Mouse (Mus musculus) limb, embryonic 11.5 days (tissue): ENCODE results near the gene Pop5. TPM values are rescaled to one million over a fixed set of nuclear protein-coding genes. Genes with fewer than 3 reads are reported as not detected.

Source experiments
- ATAC-seq: fragments of 200-750 bp; cut with Nextera tagmentation; 2 replicates; pipeline ENCODE4 v1.8.0; 2017; ENCODE audit warnings: low read depth; ENCODE audit not compliant: insufficient number of reproducible peaks, low FRiP score, low TSS enrichment
- DNase-seq: peaks from one replicate; pipeline ENCODE4 v3.0.0-alpha.2; 2015; ENCODE audit warnings: low spot score
- H3K27ac ChIP-seq: fragments of 300-500 bp; sonication (generic); replicated peaks from 2 replicates; pipeline ENCODE4 v1.5.1; 2014; ENCODE audit warnings: low read depth, mild to moderate bottlenecking, low read length
- H3K27me3 ChIP-seq: fragments of 300-500 bp; sonication (generic); 2 replicates; pipeline ENCODE4 v1.6.1; 2014; ENCODE audit warnings: mild to moderate bottlenecking, low read length, mixed read lengths; ENCODE audit not compliant: control insufficient read depth, insufficient read depth
- H3K36me3 ChIP-seq: fragments of 300-500 bp; sonication (generic); 2 replicates; pipeline ENCODE4 v1.6.1; 2014; ENCODE audit warnings: mild to moderate bottlenecking, low read length, moderate library complexity, mixed read lengths; ENCODE audit not compliant: control insufficient read depth, insufficient read depth
- H3K4me1 ChIP-seq: fragments of 300-500 bp; sonication (generic); 2 replicates; pipeline ENCODE4 v1.6.1; 2014; ENCODE audit warnings: low read length, mixed read lengths; ENCODE audit not compliant: control insufficient read depth, insufficient read depth
- H3K4me2 ChIP-seq: fragments of 300-500 bp; sonication (generic); 2 replicates; pipeline ENCODE4 v1.6.1; 2014; ENCODE audit warnings: low read depth, mild to moderate bottlenecking, moderate library complexity; ENCODE audit not compliant: severe bottlenecking
- H3K4me3 ChIP-seq: fragments of 300-500 bp; sonication (generic); 2 replicates; pipeline ENCODE4 v1.5.1; 2014; ENCODE audit warnings: low read depth, low read length
- H3K9ac ChIP-seq: fragments of 300-500 bp; sonication (generic); 2 replicates; pipeline ENCODE4 v1.6.1; 2014; ENCODE audit warnings: mild to moderate bottlenecking, low read length
- H3K9me3 ChIP-seq: fragments of 300-500 bp; sonication (generic); 2 replicates; pipeline ENCODE4 v1.6.1; 2016; ENCODE audit warnings: low read length; ENCODE audit not compliant: control insufficient read depth
- WGBS: fragments of 180-500 bp; shearing (Covaris S2); extraction: QIAGEN DNeasy Blood & Tissue Kit; methylation state at CpG from one replicate; pipeline ENCODE4 v1.1.7; 2014; 5-methylcytosine and 5-hydroxymethylcytosine counted together
- polyA plus RNA-seq: library from polyadenylated mRNA; unstranded; fragments of >200 nt; fragmentation: Nextera tagmentation; extraction: Ambion mirVana; gene quantifications from 2 replicates; pipeline ENCODE4 v1.2.1, GENCODE M21; 2014

Pop5 gene
- polyA plus RNA-seq, 1 experiment from 2014 or later, result 123 TPM

DNA sequence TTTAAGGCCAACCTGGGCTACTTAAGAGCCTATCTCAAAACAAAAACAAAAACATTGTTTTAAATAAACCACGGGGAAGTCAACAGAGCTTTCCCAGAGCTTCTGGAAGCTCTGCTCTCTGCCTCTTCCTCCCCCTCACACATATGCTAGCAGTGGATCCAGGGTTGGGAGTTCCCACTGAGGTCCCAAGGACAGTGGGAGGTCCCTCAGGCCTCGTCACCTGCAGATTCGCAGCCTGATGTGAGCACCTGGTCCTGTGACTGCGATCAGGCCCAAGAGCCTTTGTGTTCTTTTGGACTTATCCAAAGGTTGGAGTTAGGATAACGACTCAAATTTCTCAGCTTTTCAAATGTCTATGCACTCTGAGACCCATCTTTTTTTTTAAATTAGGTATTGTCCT lies 27.0 kb upstream of the Pop5 start:
- Histone ChIP-seq H3K27me3 (no peaks in the 10 kb centered on the region), H3K9me3 (no peaks in the 10 kb centered on the region), H3K4me3 (no peak overlapping the region), H3K4me2 (no peak overlapping the region), H3K36me3 (no peaks in the 10 kb centered on the region), H3K27ac (no peak overlapping the region), H3K4me1 (peaks cover 5% of the 10 kb centered on the region; the same call in 1 of the 2 replicates), H3K9ac (no peak overlapping the region)
- ATAC-seq, result no peak
- WGBS, result 57% methylated on average over 5 of the region's 5 CpGs
- DNase-seq, result no peak

DNA sequence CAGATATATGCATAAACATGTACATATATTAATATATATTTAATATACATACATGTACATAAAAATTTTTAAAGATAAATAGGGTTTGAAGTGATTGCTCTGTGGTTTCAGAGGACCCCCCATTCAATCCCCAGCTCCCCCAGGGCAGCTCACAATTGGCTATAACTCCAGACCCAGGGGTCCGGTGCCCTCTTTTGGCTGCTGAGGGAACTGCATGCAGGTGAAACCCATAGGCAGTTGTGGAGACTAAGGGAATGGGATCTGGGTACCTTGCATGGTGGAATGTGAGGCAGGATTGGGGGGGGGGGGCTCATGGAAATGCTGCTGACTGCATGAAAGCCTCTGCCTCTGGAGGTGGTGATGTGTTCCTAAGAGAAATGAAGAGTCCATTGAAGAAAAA lies 25.3 kb upstream of the Pop5 start:
- Histone ChIP-seq H3K36me3 (no peaks in the 10 kb centered on the region), H3K9me3 (no peaks in the 10 kb centered on the region), H3K27me3 (no peaks in the 10 kb centered on the region), H3K4me2 (no peak overlapping the region), H3K4me3 (no peak overlapping the region), H3K27ac (no peak overlapping the region), H3K9ac (no peak overlapping the region), H3K4me1 (peaks cover 2% of the 10 kb centered on the region; the same call in 1 of the 2 replicates)
- ATAC-seq, result no peak
- DNase-seq, result peak; percentile 70
- WGBS, result 4% methylated on average over 1 of the region's 1 CpGs

DNA sequence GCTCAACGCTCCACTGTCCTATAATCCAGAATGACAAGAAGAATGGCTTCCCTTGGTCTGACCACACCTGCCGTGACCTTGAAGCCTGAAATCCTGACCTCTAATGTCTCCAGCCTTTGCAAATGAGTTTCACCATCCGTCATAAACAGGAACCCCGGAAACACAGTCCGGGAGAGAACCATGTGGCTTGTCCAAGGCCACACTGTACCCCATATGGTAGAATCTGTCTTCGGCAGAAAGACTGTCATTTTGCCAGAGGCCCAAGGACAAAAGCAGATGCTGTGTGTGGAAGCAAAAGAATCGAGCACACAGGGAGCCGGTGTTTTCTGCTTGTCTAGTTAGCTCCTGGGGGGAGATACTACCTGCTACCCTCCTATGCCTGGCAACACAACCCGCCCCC lies 23.2 kb upstream of the Pop5 start:
- no peaks in the 10 kb centered on the region for H3K36me3 ChIP-seq
- H3K27me3 ChIP-seq, result no peaks in the 10 kb centered on the region
- no peak overlapping the region for H3K4me3 ChIP-seq
- DNase-seq (no peak), ATAC-seq (no peak)
- H3K27ac ChIP-seq, result no peak overlapping the region
- H3K4me1 ChIP-seq, result peaks cover 4% of the 10 kb centered on the region; the same call in 1 of the 2 replicates
- no peak overlapping the region for H3K4me2 ChIP-seq
- H3K9me3 ChIP-seq, result no peaks in the 10 kb centered on the region
- H3K9ac ChIP-seq, result no peak overlapping the region
- WGBS, result 82% methylated on average over 9 of the region's 9 CpGs

DNA sequence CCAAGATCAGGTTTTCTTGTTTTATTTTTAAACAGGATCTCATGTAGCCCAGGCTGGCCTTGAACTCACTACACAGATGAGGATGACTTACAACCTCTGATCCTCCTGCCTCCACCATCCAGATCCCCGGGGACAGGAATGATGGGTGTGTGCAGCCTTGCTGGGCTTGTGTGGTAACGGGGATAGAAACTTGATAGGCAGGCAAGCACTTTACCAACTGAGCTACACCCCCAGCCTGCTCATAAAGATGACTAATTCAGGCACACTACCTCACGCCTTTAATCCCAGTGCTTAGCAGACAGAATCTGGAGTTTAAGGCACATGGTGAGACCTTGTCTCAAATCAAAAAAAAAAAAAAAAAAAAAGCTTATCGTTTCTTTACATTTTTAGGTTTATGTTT lies 22.8 kb upstream of the Pop5 start:
- H3K27me3 ChIP-seq, result no peaks in the 10 kb centered on the region

DNA sequence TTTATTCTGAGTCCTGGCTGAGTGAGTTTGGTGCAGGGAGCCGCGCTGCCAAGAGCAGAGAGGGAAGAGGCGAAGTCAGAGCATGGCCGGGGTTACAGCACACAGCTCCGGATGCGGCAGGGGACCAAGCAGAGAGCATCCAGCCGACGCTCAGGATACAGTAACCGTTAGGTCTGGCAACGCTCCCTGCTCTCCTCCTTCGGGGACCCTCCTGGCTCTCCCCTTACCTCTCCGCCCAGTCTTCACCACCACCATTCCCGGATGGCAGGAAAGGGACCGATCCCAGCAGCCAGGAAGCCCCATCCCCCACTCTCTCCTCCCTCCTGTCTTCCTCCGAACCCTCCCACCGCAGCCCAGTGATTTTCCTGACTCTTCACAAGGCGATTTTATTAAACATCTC lies 20.8 kb upstream of the Pop5 start:
- Histone ChIP-seq H3K9me3 (no peaks in the 10 kb centered on the region), H3K4me3 (peak overlapping the region; percentile 30), H3K36me3 (no peaks in the 10 kb centered on the region), H3K27ac (no peak overlapping the region), H3K4me2 (peak overlapping the region; percentile 62), H3K9ac (peak overlapping the region; percentile 62), H3K27me3 (no peaks in the 10 kb centered on the region), H3K4me1 (peaks cover 4% of the 10 kb centered on the region; the same call in 1 of the 2 replicates)
- ATAC-seq, result peak; percentile 59; the same call in 1 of the 2 replicates
- WGBS, result 1% methylated on average over 17 of the region's 17 CpGs
- peak; percentile 76 for DNase-seq

More for the DNA sequence above, 22.8 kb upstream of the Pop5 start:
- no peaks in the 10 kb centered on the region for H3K36me3 ChIP-seq
- WGBS, result 56% methylated on average over 4 of the region's 4 CpGs
- no peak overlapping the region for H3K27ac ChIP-seq
- no peak overlapping the region for H3K9ac ChIP-seq
- no peak overlapping the region for H3K4me3 ChIP-seq
- ATAC-seq (no peak), DNase-seq (no peak)
- no peaks in the 10 kb centered on the region for H3K9me3 ChIP-seq
- H3K4me1 ChIP-seq, result peaks cover 4% of the 10 kb centered on the region; the same call in 1 of the 2 replicates
- H3K4me2 ChIP-seq, result no peak overlapping the region

DNA sequence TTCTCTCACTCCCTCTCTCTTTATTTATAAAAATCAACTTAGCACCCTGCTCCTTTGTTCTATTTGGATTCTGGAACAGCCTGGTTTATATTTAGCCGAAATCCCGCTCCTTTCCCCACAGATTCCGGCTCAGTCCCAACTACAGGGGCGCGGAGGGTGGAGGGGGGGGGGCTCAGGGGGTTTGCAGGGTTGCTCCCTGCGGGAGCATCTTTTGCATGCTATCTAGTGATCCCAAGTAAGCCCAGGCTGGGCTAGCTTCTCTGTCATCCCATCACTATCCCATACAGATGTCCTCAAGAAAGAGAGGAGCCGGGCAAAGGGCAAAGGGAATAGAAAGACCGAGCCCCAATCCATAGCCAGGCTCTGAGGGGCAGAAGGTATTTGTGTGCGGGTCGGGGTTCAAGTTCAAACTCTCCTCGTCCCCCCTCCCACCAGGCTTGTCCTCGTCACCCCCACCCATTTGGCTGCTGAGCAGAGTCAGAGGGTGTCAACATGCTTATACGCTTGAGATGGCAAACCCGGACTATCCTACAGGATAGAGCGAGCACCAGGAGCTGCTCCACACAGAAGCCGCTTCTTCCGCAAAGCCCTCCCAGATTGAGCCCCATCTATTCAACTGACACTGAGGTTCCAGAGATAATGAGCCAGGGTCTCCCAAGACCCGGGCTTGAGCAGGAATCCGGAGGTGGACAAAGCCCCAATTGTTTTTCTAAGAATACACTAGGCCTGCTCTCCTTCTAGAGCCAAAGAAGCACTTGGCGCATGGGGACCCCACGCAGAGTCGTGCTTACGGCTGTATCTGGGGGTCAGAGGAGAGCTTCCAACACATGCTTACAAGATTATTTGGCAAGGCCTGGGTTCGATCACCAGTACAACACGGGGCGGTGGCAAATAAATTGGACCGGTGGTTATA lies 20.1 kb upstream of the Pop5 start:
- Histone ChIP-seq H3K4me2 (peak overlapping the region; percentile 62), H3K27ac (no peak overlapping the region), H3K27me3 (no peaks in the 10 kb centered on the region), H3K36me3 (no peaks in the 10 kb centered on the region), H3K9me3 (no peaks in the 10 kb centered on the region), H3K9ac (peak overlapping the region; percentile 62), H3K4me1 (peaks cover 4% of the 10 kb centered on the region; the same call in 1 of the 2 replicates), H3K4me3 (peak overlapping the region; percentile 30)
- DNase-seq (peak; percentile 34), ATAC-seq (peak; percentile 40; the same call in 1 of the 2 replicates)
- WGBS, result 26% methylated on average over 27 of the region's 27 CpGs

DNA sequence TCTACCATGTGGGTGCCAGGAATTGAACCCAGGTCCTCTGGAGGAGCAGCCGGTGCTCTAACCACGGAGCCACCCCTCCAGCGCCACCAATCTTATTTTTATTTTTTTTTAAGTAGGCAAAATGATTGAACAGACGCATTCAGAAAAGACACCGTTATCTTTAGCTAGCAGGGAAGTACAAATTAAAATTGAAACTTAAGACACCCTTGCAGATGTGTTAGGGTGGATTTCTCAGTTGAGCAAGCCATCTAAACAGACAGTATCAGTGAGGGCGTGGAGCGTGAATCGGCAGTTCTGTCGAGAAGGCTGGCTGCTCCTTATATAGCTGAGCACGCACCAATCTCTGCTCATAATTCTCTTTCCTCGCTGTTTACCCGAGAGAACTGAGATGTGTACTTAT lies 17.6 kb upstream of the Pop5 start:
- ATAC-seq (no peak), DNase-seq (no peak)
- H3K9me3 ChIP-seq, result no peaks in the 10 kb centered on the region
- no peaks in the 10 kb centered on the region for H3K36me3 ChIP-seq
- no peaks in the 10 kb centered on the region for H3K27me3 ChIP-seq
- WGBS, result 94% methylated on average over 12 of the region's 12 CpGs
- H3K4me3 ChIP-seq, result no peak overlapping the region
- no peak overlapping the region for H3K4me2 ChIP-seq
- H3K4me1 ChIP-seq, result peaks cover 9% of the 10 kb centered on the region
- no peak overlapping the region for H3K9ac ChIP-seq
- no peak overlapping the region for H3K27ac ChIP-seq

DNA sequence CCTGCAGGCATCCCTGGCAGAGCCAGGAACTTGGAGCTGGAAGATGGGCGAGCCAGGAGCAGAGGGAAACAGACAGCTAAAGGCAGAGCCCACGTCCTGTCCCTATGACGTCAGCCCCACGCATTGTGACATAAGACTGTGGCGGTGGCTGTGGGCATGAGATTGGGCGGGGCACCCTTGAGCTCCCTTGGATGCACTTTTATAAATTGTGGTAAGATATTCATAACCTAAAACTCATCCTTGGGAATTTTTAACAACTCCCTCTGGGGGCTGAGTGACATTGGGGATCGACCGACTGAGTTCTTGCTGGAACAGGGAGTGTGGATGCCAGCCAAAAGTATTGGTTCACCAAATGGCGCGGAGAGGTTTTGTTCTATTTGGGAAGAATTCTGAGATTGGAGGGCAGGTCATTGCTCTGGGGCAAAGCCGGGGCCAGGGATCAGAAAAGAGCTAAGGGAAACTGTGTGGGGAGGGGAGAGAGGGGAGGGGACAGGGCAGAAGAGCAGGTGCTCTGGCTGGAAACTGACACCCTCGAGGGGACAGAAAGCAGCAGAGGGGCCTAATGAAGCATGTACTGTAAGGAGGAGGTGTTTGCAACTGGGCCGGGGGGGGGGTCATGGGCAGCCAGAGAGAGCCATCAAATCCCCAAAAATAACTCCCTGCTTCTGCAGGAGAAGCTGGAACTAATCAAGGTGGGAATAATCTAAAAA lies 14.6 kb upstream of the Pop5 start:
- H3K9ac ChIP-seq, result no peak overlapping the region
- no peaks in the 10 kb centered on the region for H3K9me3 ChIP-seq
- H3K27me3 ChIP-seq, result no peaks in the 10 kb centered on the region
- no peak overlapping the region for H3K4me3 ChIP-seq
- DNase-seq (no peak), ATAC-seq (no peak)
- H3K36me3 ChIP-seq, result no peaks in the 10 kb centered on the region
- no peak overlapping the region for H3K27ac ChIP-seq
- WGBS, result 47% methylated on average over 13 of the region's 13 CpGs
- H3K4me1 ChIP-seq, result peaks cover 13% of the 10 kb centered on the region
- H3K4me2 ChIP-seq, result no peak overlapping the region
